Mouse (Mus musculus) heart, embryonic 14.5 days (tissue): ENCODE data around the gene Tulp2. TPM values are rescaled to one million over a fixed set of nuclear protein-coding genes. Genes with fewer than 3 reads are reported as not detected.
"Not testable (repeated sequence)": the region's sequence is repeated elsewhere in the genome, so short reads cannot be mapped to it uniquely, and the experiment has no call there.

Experiments
- ATAC-seq: fragments of 200-750 bp; cut with Nextera tagmentation; 2 replicates; pipeline ENCODE4 v1.8.0; 2017; ENCODE audit warnings: low read depth, moderate TSS enrichment; ENCODE audit not compliant: insufficient number of reproducible peaks, insufficient read depth, low FRiP score
- H3K27ac ChIP-seq, 2 experiments: fragments of 200-500 bp in 1 of 2; fragments of 300-500 bp in 1 of 2; sonication (generic) in 1 of 2; replicated peaks in 1 of 2; 2 replicates each; pipeline ENCODE4 v1.5.1; 2012 to 2014; ENCODE audit warnings: low read depth in 2 of 2, low read length in 2 of 2, control low read depth in 1 of 2, mild to moderate bottlenecking in 1 of 2, mixed read lengths in 1 of 2; ENCODE audit not compliant: control insufficient read depth in 1 of 2, insufficient read depth in 1 of 2
- H3K27me3 ChIP-seq: fragments of 300-500 bp; sonication (generic); 2 replicates; pipeline ENCODE4 v1.6.1; 2014; ENCODE audit warnings: mild to moderate bottlenecking, low read length, control low read depth; ENCODE audit not compliant: control insufficient read depth, insufficient read depth
- H3K36me3 ChIP-seq: fragments of 300-500 bp; sonication (generic); 2 replicates; pipeline ENCODE4 v1.6.1; 2014; ENCODE audit warnings: mild to moderate bottlenecking, control low read depth, low read length, mixed read lengths; ENCODE audit not compliant: control insufficient read depth, insufficient read depth
- H3K4me1 ChIP-seq, 2 experiments: fragments of 200-500 bp in 1 of 2; fragments of 300-500 bp in 1 of 2; sonication (generic) in 1 of 2; 2 replicates each; pipeline ENCODE4 v1.6.1; 2012 to 2014; ENCODE audit warnings: low read length in 2 of 2, control low read depth in 1 of 2, mixed read lengths in 1 of 2; ENCODE audit not compliant: control insufficient read depth in 2 of 2, insufficient read depth in 2 of 2
- H3K4me2 ChIP-seq: fragments of 300-500 bp; sonication (generic); 2 replicates; pipeline ENCODE4 v1.6.1; 2014; ENCODE audit warnings: mild to moderate bottlenecking, low read length
- H3K4me3 ChIP-seq, 2 experiments: fragments of 200-500 bp in 1 of 2; fragments of 300-500 bp in 1 of 2; sonication (generic) in 1 of 2; 2 replicates each; pipeline ENCODE4 v1.5.1; 2012 to 2014; ENCODE audit warnings: low read length in 2 of 2, mild to moderate bottlenecking in 2 of 2, control low read depth in 1 of 2, low read depth in 1 of 2, moderate library complexity in 1 of 2; ENCODE audit not compliant: control insufficient read depth in 1 of 2, insufficient read depth in 1 of 2
- H3K9ac ChIP-seq: fragments of 300-500 bp; sonication (generic); 2 replicates; pipeline ENCODE4 v1.6.1; 2014; ENCODE audit warnings: mild to moderate bottlenecking, low read length
- H3K9me3 ChIP-seq: fragments of 300-500 bp; sonication (generic); 2 replicates; pipeline ENCODE4 v1.6.1; 2016; ENCODE audit warnings: low read length, control low read depth; ENCODE audit not compliant: control insufficient read depth
- WGBS: fragments of 180-500 bp; shearing (Covaris S2); extraction: QIAGEN DNeasy Blood & Tissue Kit; methylation state at CpG from one replicate; pipeline ENCODE4 v1.1.7; 2014; 5-methylcytosine and 5-hydroxymethylcytosine counted together
- polyA plus RNA-seq: library from polyadenylated mRNA; unstranded; fragments of >200 nt; fragmentation: Nextera tagmentation; extraction: Ambion mirVana; gene quantifications from 2 replicates; pipeline ENCODE4 v1.2.1, GENCODE M21; 2014

Tulp2 gene
- polyA plus RNA-seq, 1 experiment from 2014 or later = 0.42 TPM

GRCm38 (mm10) chr7:45525809-45526473, 44.3 kb downstream of the Tulp2 start, which contains the start of the genes Ppp1r15a and Plekha4:
Gene Ppp1r15a (minus strand): TSS chr7:45526268.
Gene Plekha4 (plus strand): TSS chr7:45526330.
- peak within 1 kb of the TSS; percentile 94 for H3K9ac ChIP-seq
- H3K4me1 ChIP-seq = peaks cover 29 to 46% of the 10 kb centered on the region in 2 experiments
- peak within 1 kb of the TSS; percentile 87 to 98 for H3K27ac ChIP-seq
- H3K36me3 ChIP-seq = peaks cover 22% of the 10 kb centered on the region
- ATAC-seq = peak; percentile 75
- H3K4me3 ChIP-seq = peak within 1 kb of the TSS; percentile 65 to 77
- no peaks in the 10 kb centered on the region for H3K9me3 ChIP-seq
- under 1% methylated on average over 54 of the region's 54 CpGs for WGBS
- H3K4me2 ChIP-seq = peak within 1 kb of the TSS; percentile 82
- H3K27me3 ChIP-seq = no peaks in the 10 kb centered on the region

GRCm38 (mm10) chr7:45526474-45527120, 44.9 kb downstream of the Tulp2 start:
- no peaks in the 10 kb centered on the region for H3K9me3 ChIP-seq
- peak overlapping the region; percentile 82 for H3K4me2 ChIP-seq
- peaks cover 22% of the 10 kb centered on the region for H3K36me3 ChIP-seq
- H3K9ac ChIP-seq = peak overlapping the region; percentile 94
- WGBS = 17% methylated on average over 7 of the region's 7 CpGs
- H3K4me1 ChIP-seq = peaks cover 29 to 46% of the 10 kb centered on the region in 2 experiments
- H3K27me3 ChIP-seq = no peaks in the 10 kb centered on the region
- H3K27ac ChIP-seq = peak overlapping the region; percentile 87 to 98
- H3K4me3 ChIP-seq = peak overlapping the region; percentile 65 to 77
- ATAC-seq = no peak

GRCm38 (mm10) chr7:45527169-45527568, 45.5 kb downstream of the Tulp2 start:
- H3K4me3 ChIP-seq, ATAC-seq, H3K9me3 ChIP-seq, H3K27me3 ChIP-seq, H3K9ac ChIP-seq, H3K4me2 ChIP-seq: not testable (repeated sequence)
- H3K4me1 ChIP-seq = peaks cover 27 to 44% of the 10 kb centered on the region in 2 experiments
- 0 out of 4 replicates have a peak overlapping the region, but pooled peaks of 1 of the 2 experiments have one; percentile 98 for H3K27ac ChIP-seq
- peaks cover 22% of the 10 kb centered on the region for H3K36me3 ChIP-seq
- WGBS = 84% methylated on average over 6 of the region's 6 CpGs

GRCm38 (mm10) chr7:45529461-45529860, 47.8 kb downstream of the Tulp2 start:
- Histone ChIP-seq H3K4me3 (no peak overlapping the region), H3K4me1 (peaks cover 23 to 29% of the 10 kb centered on the region in 2 experiments), H3K27me3 (no peaks in the 10 kb centered on the region), H3K4me2 (peak overlapping the region; percentile 26; the same call in 1 of the 2 replicates), H3K36me3 (peaks cover 3% of the 10 kb centered on the region; the same call in 1 of the 2 replicates), H3K27ac (0 out of 4 replicates have a peak overlapping the region, but pooled peaks of 1 of the 2 experiments have one; percentile 44), H3K9me3 (no peaks in the 10 kb centered on the region), H3K9ac (peak overlapping the region; percentile 34; the same call in 1 of the 2 replicates)
- WGBS = 10% methylated on average over 6 of the region's 6 CpGs
- no peak for ATAC-seq

- Histone ChIP-seq H3K27me3 (no peaks in the 10 kb centered on the region), H3K27ac (no peak overlapping the region), H3K9me3 (no peaks in the 10 kb centered on the region), H3K36me3 (no peaks in the 10 kb centered on the region), H3K9ac (no peak overlapping the region), H3K4me2 (no peak overlapping the region), H3K4me1 (peaks cover 15 to 18% of the 10 kb centered on the region in 2 experiments), H3K4me3 (no peak overlapping the region)
- 41% methylated on average over 2 of the region's 2 CpGs for WGBS
- no peak for ATAC-seq
These were observed 49.0 kb downstream of the Tulp2 start for GRCm38 (mm10) chr7:45530643-45531042.

GRCm38 (mm10) chr7:45535676-45536075, 54.0 kb downstream of the Tulp2 start:
- ATAC-seq = no peak
- 82% methylated on average over 1 of the region's 1 CpGs for WGBS
- H3K4me1 ChIP-seq = peaks cover 3 to 9% of the 10 kb centered on the region in 2 experiments; a peak in 3 of 4 replicates

GRCm38 (mm10) chr7:45537602-45538001, 55.9 kb downstream of the Tulp2 start:
- peak overlapping the region; percentile 72 for H3K9ac ChIP-seq
- H3K27me3 ChIP-seq = no peaks in the 10 kb centered on the region
- peak overlapping the region; percentile 89 for H3K4me2 ChIP-seq
- no peaks in the 10 kb centered on the region for H3K9me3 ChIP-seq
- ATAC-seq = no peak
- no peak overlapping the region for H3K27ac ChIP-seq
- H3K4me1 ChIP-seq = peaks cover 2 to 6% of the 10 kb centered on the region in 2 experiments; a peak in 3 of 4 replicates
- H3K4me3 ChIP-seq = peak overlapping the region; percentile 53 to 56; a peak in 3 of 4 replicates
- no peaks in the 10 kb centered on the region for H3K36me3 ChIP-seq
- 81% methylated on average over 10 of the region's 10 CpGs for WGBS

More at GRCm38 (mm10) chr7:45535676-45536075, 54.0 kb downstream of the Tulp2 start:
- no peaks in the 10 kb centered on the region for H3K9me3 ChIP-seq
- no peak overlapping the region for H3K9ac ChIP-seq
- H3K27me3 ChIP-seq = no peaks in the 10 kb centered on the region
- no peak overlapping the region for H3K27ac ChIP-seq
- no peak overlapping the region for H3K4me2 ChIP-seq
- no peaks in the 10 kb centered on the region for H3K36me3 ChIP-seq
- H3K4me3 ChIP-seq = no peak overlapping the region
